Mouse (Mus musculus) heart, adult 2 months (tissue): Measurements from ENCODE around the gene Pdxk.

ENCODE experiments used
- CTCF ChIP-seq: fragments of 200-600 bp; IDR thresholded peaks from 2 replicates; pipeline ENCODE4 v1.8.1; 2022; ENCODE audit warnings: antibody characterized with exemption, mild to moderate bottlenecking, moderate library complexity
- POLR2A ChIP-seq: fragments of 200-500 bp; IDR thresholded peaks from 2 replicates; pipeline ENCODE4 v1.6.1; 2011; ENCODE audit warnings: mild to moderate bottlenecking, low read depth, low read length, control low read depth; ENCODE audit not compliant: insufficient read depth

GRCm38 (mm10) chr10:78438094-78438493 is 26.7 kb downstream of the Pdxk start:
- TF ChIP-seq CTCF (no peak; the same call in 1 of the 2 replicates), POLR2A (no peak)
